Mouse (Mus musculus): ENCODE measurements around the gene Plekho2.

GRCm38 (mm10) chr9:65629025-65629766 lies 49.4 kb upstream of the Plekho2 start, which contains the start of gene Rbpms2:
- TF ChIP-seq E2F4 (IDR thresholded peaks at IDR 0.05; ENCODE audit: insufficient read depth) (no peak), MAX (IDR thresholded peaks at IDR 0.05; ENCODE audit: low read depth) (no peak), POLR2A (IDR thresholded peaks at IDR 0.05; ENCODE audit: insufficient read length, low read depth) (no peak), USF1 (IDR thresholded peaks at IDR 0.05; ENCODE audit: low read depth) (no peak), MYOD1 (IDR thresholded peaks at IDR 0.05; ENCODE audit: control insufficient read depth in 1 of 3, insufficient read length in 2 of 3, low read depth in 2 of 3) (no peak)
